Mouse (Mus musculus) ES-E14 (cell line): ENCODE results near the gene Marc2. TPM values are rescaled to one million over a fixed set of nuclear protein-coding genes. Genes with fewer than 3 reads are reported as not detected.
A peak's percentile ranks its signal among the peaks of the same experiment; 100 is the strongest.

ENCODE experiments used
- DNase-seq: peaks from one replicate; pipeline ENCODE4 v3.0.0-alpha.2; 2013; ENCODE audit warnings: low read depth, low spot score
- H3K27ac ChIP-seq: 2 replicates; pipeline ENCODE4 v1.5.1; 2012; ENCODE audit warnings: low read depth, mild to moderate bottlenecking, low read length, moderate library complexity, mixed read lengths; ENCODE audit not compliant: poor library complexity, insufficient read depth, severe bottlenecking
- H3K36me3 ChIP-seq: 2 replicates; pipeline ENCODE4 v1.6.1; 2012; ENCODE audit warnings: mild to moderate bottlenecking, low read length, moderate library complexity, mixed read lengths; ENCODE audit not compliant: control insufficient read depth, poor library complexity, insufficient read depth, severe bottlenecking
- H3K4me1 ChIP-seq, 2 experiments: fragments of 150-350 bp in 1 of 2; sonication (generic) in 1 of 2; 2 replicates each; pipeline ENCODE4 v1.6.1; 2012; ENCODE audit warnings: low read length in 2 of 2, mild to moderate bottlenecking in 1 of 2, mixed read lengths in 1 of 2; ENCODE audit not compliant: control insufficient read depth in 2 of 2, insufficient read depth in 2 of 2, poor library complexity in 1 of 2
- H3K4me3 ChIP-seq, 2 experiments: fragments of 150-350 bp in 1 of 2; sonication (generic) in 1 of 2; 2 replicates each; pipeline ENCODE4 v1.5.1; 2012; ENCODE audit warnings: low read length in 2 of 2, low read depth in 1 of 2, mild to moderate bottlenecking in 1 of 2, mixed read lengths in 1 of 2; ENCODE audit not compliant: insufficient read depth in 1 of 2, poor library complexity in 1 of 2, severe bottlenecking in 1 of 2
- H3K9ac ChIP-seq: 2 replicates; pipeline ENCODE4 v1.6.1; 2012; ENCODE audit warnings: low read depth, mild to moderate bottlenecking, low read length, mixed read lengths; ENCODE audit not compliant: poor library complexity, insufficient read depth, severe bottlenecking
- H3K9me3 ChIP-seq: fragments of 150-350 bp; sonication (generic); 2 replicates; pipeline ENCODE4 v1.6.1; 2012; ENCODE audit warnings: low read depth, mild to moderate bottlenecking, low read length; ENCODE audit not compliant: control insufficient read depth, insufficient read depth
- CHD2 ChIP-seq: IDR thresholded peaks from 2 replicates; pipeline ENCODE4 v1.6.1; 2014; ENCODE audit warnings: mild to moderate bottlenecking, low read depth, low read length, inconsistent platforms
- HCFC1 ChIP-seq: IDR thresholded peaks from 2 replicates; pipeline ENCODE4 v1.6.1; 2012; ENCODE audit warnings: low read length, inconsistent platforms, borderline replicate concordance; ENCODE audit not compliant: insufficient read depth
- MAFK ChIP-seq: IDR thresholded peaks from 2 replicates; pipeline ENCODE4 v1.6.1; 2014; ENCODE audit warnings: mild to moderate bottlenecking, low read depth, low read length, inconsistent platforms; ENCODE audit not compliant: insufficient read depth
- ZC3H11A ChIP-seq: IDR thresholded peaks from 2 replicates; pipeline ENCODE4 v1.6.1; 2012; ENCODE audit warnings: low read depth, mild to moderate bottlenecking, inconsistent platforms, low read length, borderline replicate concordance
- ZNF384 ChIP-seq: IDR thresholded peaks from 2 replicates; pipeline ENCODE4 v1.6.1; 2012; ENCODE audit warnings: low read depth, low read length, inconsistent platforms
- in situ Hi-C, 2 experiments: fragments of 600-800 bp; cut with MboI; formaldehyde crosslinking; loops; one replicate each; pipeline ENCODE4 v1.15.1; 2025; ENCODE audit warnings: low sequenced_read_pairs in 2 of 2, inconsistent platforms in 1 of 2; ENCODE audit not compliant: unreplicated experiment in 2 of 2
- total RNA-seq: library from RNA; depleted of rRNA; stranded (reverse); fragments of 300-350 nt; gene quantifications from 2 replicates; pipeline ENCODE4 v1.2.3, GENCODE M21; 2012

Marc2 gene
- total RNA-seq, 1 experiment, result 58.1 TPM

DNA sequence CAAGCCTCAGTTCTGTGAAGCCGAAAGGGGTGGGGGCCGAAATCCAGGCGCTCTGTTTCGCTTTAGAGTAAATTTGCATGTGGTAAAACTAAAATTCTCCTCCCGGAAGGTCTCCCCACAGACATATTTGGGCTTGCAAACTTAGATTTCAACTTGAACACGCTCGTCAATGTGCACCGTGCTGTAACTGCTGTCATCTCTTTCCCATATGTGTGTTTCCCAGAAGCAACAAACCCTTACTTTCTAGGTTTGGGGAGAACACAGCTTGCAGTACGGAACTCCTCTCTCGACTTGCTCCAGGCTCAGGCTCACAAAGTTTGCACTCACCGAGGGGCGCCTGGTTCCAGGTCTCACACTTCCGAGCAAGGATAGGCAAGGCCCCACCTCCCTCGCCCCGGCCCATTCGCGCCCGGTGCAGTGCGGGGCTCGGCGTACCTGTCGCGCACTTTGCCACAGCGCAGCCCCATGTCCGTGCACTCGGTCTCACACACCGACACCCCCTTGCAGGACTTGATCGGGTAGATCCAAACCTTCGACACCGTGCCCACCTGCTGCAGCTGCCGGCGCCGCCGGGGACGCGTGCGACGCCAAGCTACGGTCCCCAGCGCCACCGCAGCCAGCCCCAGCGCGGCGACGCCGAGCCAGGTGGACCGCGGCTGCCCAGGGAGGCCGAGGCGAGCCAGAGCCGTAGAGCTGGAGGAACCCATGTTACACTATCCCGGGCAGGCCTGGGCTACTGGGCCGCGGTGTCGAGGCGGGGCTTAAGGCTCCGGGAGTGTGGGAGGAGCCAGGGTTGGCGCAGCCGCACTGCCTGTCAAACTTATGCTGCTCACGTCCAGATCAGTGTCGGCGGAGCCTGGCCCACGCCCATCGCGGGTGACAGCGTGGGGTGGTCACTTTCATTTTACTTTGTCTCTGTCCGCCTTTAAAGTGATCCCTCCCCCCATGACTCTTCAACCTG is 860 bp downstream of the Marc2 start:
- peak; percentile 69 for DNase-seq
- H3K9ac ChIP-seq, result peak overlapping the region; percentile 79
- TF ChIP-seq ZNF384 (no peak), ZC3H11A (no peak), HCFC1 (no peak; the same call in 1 of the 2 replicates), CHD2 (no peak), MAFK (no peak)
- H3K27ac ChIP-seq, result no peak overlapping the region
- H3K4me3 ChIP-seq, result peak overlapping the region; percentile 79 to 81
- H3K4me1 ChIP-seq, result peaks cover 0 to 6% of the 10 kb centered on the region in 2 experiments; a peak in 3 of 4 replicates
- no peaks in the 10 kb centered on the region for H3K9me3 ChIP-seq
- in situ Hi-C loops, result no loop called here
- no peaks in the 10 kb centered on the region for H3K36me3 ChIP-seq

DNA sequence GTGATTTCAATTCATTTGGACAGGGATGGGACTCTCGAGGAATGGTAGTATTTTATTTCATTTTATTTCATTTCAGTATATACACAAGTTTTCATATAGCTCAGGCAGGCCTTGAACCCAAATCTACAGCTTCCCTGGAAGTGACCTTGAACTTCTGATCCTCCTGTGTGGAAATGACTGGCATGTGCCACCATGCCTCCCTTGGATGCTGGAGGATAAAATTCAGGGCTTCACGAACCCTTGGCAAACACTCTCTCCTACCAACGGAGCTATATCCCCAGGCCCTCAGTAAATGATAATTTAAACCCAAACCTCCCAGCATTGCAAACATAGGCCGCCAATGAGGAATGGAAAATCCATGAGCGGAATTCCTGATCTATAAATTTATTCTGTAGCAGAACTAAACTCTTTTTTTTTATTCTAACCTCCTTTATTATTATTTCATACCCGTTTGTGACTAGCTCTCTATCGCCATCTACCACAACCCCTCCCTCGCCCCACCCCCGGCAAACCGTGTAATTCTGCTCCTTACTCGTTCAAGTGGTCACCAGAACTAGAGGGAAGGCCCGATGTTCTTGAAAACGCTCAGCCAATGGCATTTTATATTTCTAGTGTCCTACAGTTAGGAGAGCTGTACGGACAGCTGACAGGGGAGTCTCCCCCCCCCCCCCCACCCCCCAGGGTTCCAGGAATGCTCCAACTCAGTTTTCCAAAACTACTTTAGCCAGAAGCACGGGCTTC is 1.8 kb downstream of the Marc2 start:
- in situ Hi-C loops, result no loop called here

DNA sequence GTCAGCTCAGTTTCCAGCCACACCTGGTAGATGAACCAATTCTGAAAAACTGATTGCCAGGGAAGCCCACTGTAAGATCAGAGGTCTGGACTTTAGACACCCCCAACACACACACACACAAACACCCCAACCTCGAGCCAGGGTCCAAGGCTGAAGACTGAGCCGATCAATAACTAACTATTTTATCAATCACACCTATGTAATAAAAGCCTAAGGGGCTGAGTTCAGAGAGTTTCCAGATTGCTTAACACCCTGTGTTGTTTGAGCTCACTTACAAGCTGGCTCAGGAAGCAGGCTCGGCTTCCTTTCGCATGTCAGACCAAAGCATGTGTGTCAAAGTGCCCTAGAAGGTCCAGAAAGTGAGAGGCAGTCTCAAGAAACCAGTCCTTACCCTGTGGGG is 8.6 kb downstream of the Marc2 start:
- no peaks in the 10 kb centered on the region; the same call in 1 of the 2 replicates for H3K36me3 ChIP-seq
- in situ Hi-C loops, result no loop called here
- no peak overlapping the region for H3K9ac ChIP-seq
- H3K4me1 ChIP-seq, result peaks cover 0 to 9% of the 10 kb centered on the region in 2 experiments; a peak in 2 of 4 replicates
- H3K27ac ChIP-seq, result no peak overlapping the region
- no peak overlapping the region for H3K4me3 ChIP-seq
- DNase-seq, result no peak
- no peaks in the 10 kb centered on the region for H3K9me3 ChIP-seq
- TF ChIP-seq ZNF384, result no peak
- TF ChIP-seq CHD2, result no peak
- no peak for TF ChIP-seq HCFC1
- no peak for TF ChIP-seq ZC3H11A
- no peak for TF ChIP-seq MAFK

More for the DNA sequence above, 1.8 kb downstream of the Marc2 start:
- TF ChIP-seq MAFK (no peak), CHD2 (no peak), ZNF384 (no peak), ZC3H11A (no peak)
- Histone ChIP-seq H3K4me1 (peaks cover 0 to 6% of the 10 kb centered on the region in 2 experiments; a peak in 3 of 4 replicates), H3K27ac (no peak overlapping the region), H3K9me3 (no peaks in the 10 kb centered on the region), H3K9ac (no peak overlapping the region), H3K4me3 (peak overlapping the region; percentile 79 to 81), H3K36me3 (no peaks in the 10 kb centered on the region; the same call in 1 of the 2 replicates)
- DNase-seq, result no peak

GRCm38 (mm10) chr1:184836350-184836749 is 9.9 kb downstream of the Marc2 start:
- DNase-seq, result peak; percentile 20
- in situ Hi-C loops, result no loop called here

More at GRCm38 (mm10) chr1:184836350-184836749, 9.9 kb downstream of the Marc2 start:
- Histone ChIP-seq H3K9ac (no peak overlapping the region), H3K27ac (no peak overlapping the region), H3K4me3 (no peak overlapping the region), H3K36me3 (peaks cover 2% of the 10 kb centered on the region; the same call in 1 of the 2 replicates), H3K4me1 (peaks cover 0 to 9% of the 10 kb centered on the region in 2 experiments; a peak in 2 of 4 replicates), H3K9me3 (no peaks in the 10 kb centered on the region)
- no peak for TF ChIP-seq ZNF384
- no peak for TF ChIP-seq HCFC1
- no peak for TF ChIP-seq ZC3H11A
- no peak for TF ChIP-seq MAFK
- no peak for TF ChIP-seq CHD2
